Mouse (Mus musculus) thymus, adult 2 months (tissue): ENCODE measurements around the gene Tubb4a.

Experiments
- CTCF ChIP-seq: fragments of 200-500 bp; IDR thresholded peaks from 2 replicates; pipeline ENCODE4 v1.5.1; 2012; ENCODE audit warnings: mild to moderate bottlenecking, control low read depth, low read length, moderate library complexity, borderline replicate concordance; ENCODE audit not compliant: control insufficient read depth, poor library complexity, insufficient read depth; ENCODE audit errors: extremely low read depth
- POLR2A ChIP-seq: fragments of 200-500 bp; IDR thresholded peaks from 2 replicates; pipeline ENCODE4 v1.6.1; 2012; ENCODE audit warnings: mild to moderate bottlenecking, low read length, control low read depth, moderate library complexity; ENCODE audit not compliant: control insufficient read depth, poor library complexity, insufficient read depth; ENCODE audit errors: extremely low read depth

GRCm38 (mm10) chr17:57118524-57119349, 31.2 kb upstream of the Tubb4a start:
- TF ChIP-seq POLR2A (no peak), CTCF (no peak)
